Mouse (Mus musculus) R1 (cell line): ENCODE data around the gene Tbcd.
A peak's percentile ranks its signal among the peaks of the same experiment; 100 is the strongest.

ENCODE experiments used
- DNase-seq: peaks from one replicate; pipeline ENCODE4 v3.0.0-alpha.2; 2018; ENCODE audit warnings: low read depth, low spot score

Tbcd gene

GRCm38 (mm10) chr11:121536528-121536927 lies 84.8 kb downstream of the Tbcd start:
- no peak for DNase-seq

DNA sequence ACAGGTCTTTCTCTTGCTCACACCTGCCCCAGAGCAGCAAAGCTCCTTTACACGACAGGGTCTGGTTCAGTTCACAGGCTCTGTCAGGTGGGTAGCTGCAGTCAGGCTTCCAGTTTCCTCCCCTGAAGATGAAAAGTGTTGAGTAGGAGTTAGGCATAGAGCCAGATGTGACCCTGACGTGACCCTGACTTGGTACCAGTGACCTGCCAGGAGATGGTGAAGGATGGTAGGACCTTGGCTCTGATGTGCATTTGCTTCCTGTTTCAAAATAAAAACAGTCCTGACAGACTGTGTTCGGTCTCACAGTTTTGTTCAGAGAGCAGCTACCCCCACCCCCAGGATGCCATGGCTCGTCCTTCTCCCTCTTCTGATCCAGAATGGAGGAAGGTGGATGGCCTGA lies 90.7 kb downstream of the Tbcd start:
- no peak for DNase-seq

GRCm38 (mm10) chr11:121543287-121543856 lies 91.6 kb downstream of the Tbcd start:
- no peak for DNase-seq

GRCm38 (mm10) chr11:121543922-121544321 lies 92.2 kb downstream of the Tbcd start:
- DNase-seq, result peak; percentile 27

GRCm38 (mm10) chr11:121544755-121545397 lies 93.1 kb downstream of the Tbcd start:
- DNase-seq, result no peak

- no peak for DNase-seq
Measured at GRCm38 (mm10) chr11:121545398-121546034, 93.8 kb downstream of the Tbcd start.

DNA sequence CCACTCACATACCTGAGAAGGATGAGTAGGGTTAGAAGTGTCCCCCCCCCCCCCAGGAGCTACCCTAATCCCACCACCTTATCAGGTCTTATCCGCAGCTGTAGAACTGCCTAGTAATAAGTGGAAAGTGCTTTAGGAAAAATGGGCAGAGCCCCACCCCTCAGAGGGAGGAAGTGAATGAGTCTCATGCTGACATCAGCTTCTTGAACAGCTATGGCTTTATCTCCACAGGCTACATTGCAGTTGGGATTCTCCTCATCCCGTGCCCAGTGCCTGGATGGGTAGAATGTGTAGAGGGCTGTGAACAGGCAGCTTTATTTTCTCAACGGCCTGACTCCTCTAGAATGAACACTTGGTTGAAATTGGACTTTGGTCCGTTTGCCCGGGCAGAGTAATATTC lies 95.5 kb downstream of the Tbcd start:
- DNase-seq, result no peak

DNA sequence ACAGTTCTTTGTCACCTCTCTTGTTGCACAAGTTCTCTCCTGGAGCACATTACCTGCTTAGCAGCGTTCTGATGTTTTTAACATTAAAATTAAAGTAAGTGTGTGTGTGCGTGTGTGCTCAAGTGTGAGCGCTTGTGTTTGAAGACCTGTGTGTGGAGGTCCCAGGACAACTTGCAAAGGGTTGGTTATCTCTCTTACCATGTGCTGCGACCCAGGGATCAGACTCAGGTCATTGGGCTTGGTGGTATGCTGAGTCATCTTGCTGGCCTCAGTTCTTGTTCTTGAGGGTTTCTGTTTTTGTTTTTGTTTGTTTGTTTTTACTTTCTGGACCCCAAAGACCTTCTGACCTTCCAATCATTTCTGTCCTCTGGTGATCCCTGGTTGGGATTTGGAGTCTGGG lies 96.2 kb downstream of the Tbcd start:
- no peak for DNase-seq

GRCm38 (mm10) chr11:121548996-121549842 lies 97.5 kb downstream of the Tbcd start:
- DNase-seq, result no peak

- DNase-seq, result peak; percentile 36
Measured at GRCm38 (mm10) chr11:121549843-121550647, 98.3 kb downstream of the Tbcd start.

DNA sequence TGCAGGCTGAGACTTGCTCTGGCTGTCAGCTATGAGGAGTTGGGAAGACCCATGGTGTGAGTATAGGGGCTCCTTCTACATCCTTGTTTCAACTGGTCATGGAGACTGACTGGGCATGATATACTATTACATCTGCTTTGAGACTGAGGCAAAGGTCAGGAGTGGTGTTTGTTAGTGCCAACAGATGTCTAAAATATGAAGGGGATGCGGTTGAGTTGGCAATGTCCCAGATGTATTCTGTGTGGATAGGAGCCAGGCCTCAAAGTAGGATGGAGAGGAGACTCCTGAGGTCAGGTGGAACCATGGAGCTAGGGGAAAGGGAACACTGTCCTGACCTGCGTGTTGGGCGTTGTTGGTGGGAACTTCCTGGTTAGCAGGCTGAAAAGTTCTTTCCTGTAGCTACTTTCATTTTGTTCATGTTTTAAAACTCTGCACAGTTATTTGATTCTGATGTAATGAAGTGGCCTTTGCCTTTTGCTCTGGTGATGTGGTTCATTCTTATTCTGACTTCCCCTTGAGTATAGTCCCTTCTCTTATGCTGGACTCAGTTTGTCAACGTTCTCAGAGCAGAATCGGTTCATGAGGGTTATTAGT lies 99.6 kb downstream of the Tbcd start:
- no peak for DNase-seq

GRCm38 (mm10) chr11:121552167-121552566 lies 100.4 kb downstream of the Tbcd start:
- no peak for DNase-seq

DNA sequence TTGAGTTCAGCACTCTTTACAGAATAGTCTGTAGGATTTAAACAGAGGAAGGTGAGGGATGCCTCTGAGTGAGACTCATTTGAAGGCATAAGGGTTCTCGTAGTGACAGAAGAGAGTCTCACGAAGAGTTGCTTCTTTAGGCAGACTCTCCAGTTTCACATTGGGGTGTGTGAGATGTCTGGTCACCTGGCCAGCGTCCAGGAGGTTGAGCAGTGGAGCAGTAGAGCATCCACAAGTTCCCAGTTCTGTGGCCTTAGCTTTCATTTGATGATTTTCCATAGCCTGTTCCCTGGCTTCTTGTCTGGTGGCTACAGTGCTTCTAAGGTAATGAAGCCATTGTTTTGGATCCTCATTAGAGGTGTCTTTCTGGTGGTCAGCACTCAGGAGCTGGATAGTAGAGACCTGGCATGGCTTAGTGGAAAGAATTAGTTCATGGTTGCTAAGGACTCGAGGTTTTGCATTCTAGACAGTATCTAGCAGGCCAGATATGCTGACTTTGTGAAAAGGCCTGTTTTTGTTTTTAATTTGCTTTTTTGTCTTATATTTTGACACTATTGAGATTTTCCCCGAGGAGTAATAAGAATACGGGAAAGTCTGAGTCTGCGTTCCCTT lies 101.2 kb downstream of the Tbcd start:
- no peak for DNase-seq

- no peak for DNase-seq
Measured at GRCm38 (mm10) chr11:121553458-121553857, 101.7 kb downstream of the Tbcd start.

DNA sequence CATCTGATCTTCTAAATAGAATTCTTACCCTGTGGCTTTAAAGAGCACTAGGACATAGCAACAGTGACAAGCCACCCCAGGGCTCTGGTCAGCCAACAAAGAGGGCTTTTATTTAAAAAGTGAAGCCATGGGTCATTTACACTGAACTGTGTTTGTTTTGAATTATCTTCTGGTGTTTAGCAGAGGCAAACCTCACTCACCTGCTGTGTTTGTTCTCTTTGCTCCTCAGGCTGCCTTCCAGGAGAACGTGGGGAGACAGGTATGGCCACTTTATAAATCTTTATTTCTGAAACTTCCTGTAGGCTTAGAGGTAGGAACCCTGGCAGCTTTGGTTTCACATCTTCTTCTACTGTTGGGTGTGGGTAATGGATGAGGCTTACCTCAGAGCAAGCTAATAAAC lies 105.0 kb downstream of the Tbcd start:
- no peak for DNase-seq

- peak; percentile 54 for DNase-seq
Measured at GRCm38 (mm10) chr11:121557946-121558345, 106.2 kb downstream of the Tbcd start.

GRCm38 (mm10) chr11:121558522-121558921 lies 106.8 kb downstream of the Tbcd start:
- no peak for DNase-seq

DNA sequence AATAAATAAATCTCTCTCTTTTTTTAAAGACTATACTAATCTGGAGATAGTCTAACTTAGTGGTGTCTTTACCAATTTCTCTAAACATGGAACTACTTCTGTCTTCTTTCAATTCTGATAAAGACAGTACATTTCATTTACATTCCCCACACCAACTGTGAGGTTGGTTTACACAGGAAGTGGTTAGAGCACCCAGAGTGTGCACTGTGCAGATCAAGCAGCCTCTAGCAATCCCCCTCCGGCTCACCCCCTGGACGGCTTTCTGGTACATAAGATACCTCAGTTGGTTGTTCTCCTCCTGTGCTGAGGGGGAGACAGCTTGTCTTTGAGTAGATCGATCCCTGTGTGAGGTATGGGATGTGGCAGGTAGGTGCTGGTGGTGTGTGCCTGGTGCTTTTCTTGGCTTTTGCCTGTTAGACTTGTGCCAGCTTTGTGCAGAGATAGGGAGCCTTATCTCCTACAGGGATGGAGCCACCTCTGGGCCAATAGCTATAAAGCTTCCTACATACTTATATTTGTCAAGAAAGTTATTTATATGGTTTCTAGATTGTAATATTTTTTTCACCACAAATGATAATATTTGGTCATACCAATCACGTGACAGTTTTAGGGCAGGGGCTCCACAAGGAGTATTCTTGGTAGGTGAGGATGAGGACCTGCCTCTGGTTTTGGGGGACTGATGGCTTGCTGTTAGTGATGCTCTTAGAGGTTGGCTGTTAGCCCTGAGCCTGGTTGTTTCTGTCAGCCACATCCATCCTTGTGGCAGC lies 108.0 kb downstream of the Tbcd start:
- DNase-seq, result no peak

DNA sequence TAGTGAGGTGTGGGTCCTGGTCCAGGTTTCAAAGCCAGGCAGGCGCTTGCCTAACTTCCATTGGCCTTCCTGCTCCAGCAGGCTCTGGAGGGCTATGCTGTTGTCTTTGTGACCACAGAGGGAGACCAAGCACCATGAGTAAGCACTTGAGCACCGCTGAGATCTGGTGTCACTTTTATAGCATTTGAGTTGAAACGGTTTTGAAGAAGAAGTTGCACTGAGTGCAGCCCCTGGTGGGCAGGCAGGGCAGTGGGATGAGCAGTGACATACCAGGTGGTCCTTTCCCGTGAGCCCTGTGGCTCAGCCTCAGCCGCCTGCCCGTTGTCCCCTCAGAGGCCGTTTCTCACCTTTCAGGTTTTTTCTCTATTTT lies 108.5 kb downstream of the Tbcd start:
- no peak for DNase-seq

GRCm38 (mm10) chr11:121563312-121563711 lies 111.6 kb downstream of the Tbcd start:
- no peak for DNase-seq
